Mouse (Mus musculus) limb, embryonic 11.5 days (tissue): ENCODE results near the gene Il31ra. TPM values are rescaled to one million over a fixed set of nuclear protein-coding genes. Genes with fewer than 3 reads are reported as not detected.
"Not testable (repeated sequence)": the region's sequence is repeated elsewhere in the genome, so short reads cannot be mapped to it uniquely, and the experiment has no call there.

Experiments
- ATAC-seq: fragments of 200-750 bp; cut with Nextera tagmentation; 2 replicates; pipeline ENCODE4 v1.8.0; 2017; ENCODE audit warnings: low read depth; ENCODE audit not compliant: insufficient number of reproducible peaks, low FRiP score, low TSS enrichment
- DNase-seq: peaks from one replicate; pipeline ENCODE4 v3.0.0-alpha.2; 2015; ENCODE audit warnings: low spot score
- H3K27ac ChIP-seq: fragments of 300-500 bp; sonication (generic); replicated peaks from 2 replicates; pipeline ENCODE4 v1.5.1; 2014; ENCODE audit warnings: low read depth, mild to moderate bottlenecking, low read length
- H3K27me3 ChIP-seq: fragments of 300-500 bp; sonication (generic); 2 replicates; pipeline ENCODE4 v1.6.1; 2014; ENCODE audit warnings: mild to moderate bottlenecking, low read length, mixed read lengths; ENCODE audit not compliant: control insufficient read depth, insufficient read depth
- H3K36me3 ChIP-seq: fragments of 300-500 bp; sonication (generic); 2 replicates; pipeline ENCODE4 v1.6.1; 2014; ENCODE audit warnings: mild to moderate bottlenecking, low read length, moderate library complexity, mixed read lengths; ENCODE audit not compliant: control insufficient read depth, insufficient read depth
- H3K4me1 ChIP-seq: fragments of 300-500 bp; sonication (generic); 2 replicates; pipeline ENCODE4 v1.6.1; 2014; ENCODE audit warnings: low read length, mixed read lengths; ENCODE audit not compliant: control insufficient read depth, insufficient read depth
- H3K4me2 ChIP-seq: fragments of 300-500 bp; sonication (generic); 2 replicates; pipeline ENCODE4 v1.6.1; 2014; ENCODE audit warnings: low read depth, mild to moderate bottlenecking, moderate library complexity; ENCODE audit not compliant: severe bottlenecking
- H3K4me3 ChIP-seq: fragments of 300-500 bp; sonication (generic); 2 replicates; pipeline ENCODE4 v1.5.1; 2014; ENCODE audit warnings: low read depth, low read length
- H3K9ac ChIP-seq: fragments of 300-500 bp; sonication (generic); 2 replicates; pipeline ENCODE4 v1.6.1; 2014; ENCODE audit warnings: mild to moderate bottlenecking, low read length
- H3K9me3 ChIP-seq: fragments of 300-500 bp; sonication (generic); 2 replicates; pipeline ENCODE4 v1.6.1; 2016; ENCODE audit warnings: low read length; ENCODE audit not compliant: control insufficient read depth
- WGBS: fragments of 180-500 bp; shearing (Covaris S2); extraction: QIAGEN DNeasy Blood & Tissue Kit; methylation state at CpG from one replicate; pipeline ENCODE4 v1.1.7; 2014; 5-methylcytosine and 5-hydroxymethylcytosine counted together
- polyA plus RNA-seq: library from polyadenylated mRNA; unstranded; fragments of >200 nt; fragmentation: Nextera tagmentation; extraction: Ambion mirVana; gene quantifications from 2 replicates; pipeline ENCODE4 v1.2.1, GENCODE M21; 2014

The Il31ra gene
- polyA plus RNA-seq, 1 experiment from 2014 or later = not detected

- Histone ChIP-seq H3K27me3 (no peaks in the 10 kb centered on the region), H3K27ac (no peak overlapping the region), H3K9ac (no peak overlapping the region), H3K9me3 (no peaks in the 10 kb centered on the region), H3K4me2 (no peak overlapping the region), H3K36me3 (no peaks in the 10 kb centered on the region), H3K4me3 (no peak overlapping the region), H3K4me1 (peaks cover 3% of the 10 kb centered on the region; the same call in 1 of the 2 replicates)
- WGBS = 18% methylated on average over 11 of the region's 11 CpGs
- DNase-seq (no peak), ATAC-seq (no peak)
These were observed 13.4 kb downstream of the Il31ra start for GRCm38 (mm10) chr13:112580590-112581320.

- not testable (repeated sequence) for ATAC-seq, H3K9me3 ChIP-seq, H3K27ac ChIP-seq, H3K4me3 ChIP-seq, H3K36me3 ChIP-seq, DNase-seq, H3K27me3 ChIP-seq, H3K4me2 ChIP-seq, H3K9ac ChIP-seq, H3K4me1 ChIP-seq
- 78% methylated on average over 11 of the region's 11 CpGs for WGBS
These were observed 16.1 kb downstream of the Il31ra start for GRCm38 (mm10) chr13:112578041-112578440.

GRCm38 (mm10) chr13:112573800-112574199, 20.4 kb downstream of the Il31ra start:
- no peak overlapping the region for H3K4me2 ChIP-seq
- H3K27me3 ChIP-seq = no peaks in the 10 kb centered on the region
- H3K9me3 ChIP-seq = no peaks in the 10 kb centered on the region
- H3K27ac ChIP-seq = no peak overlapping the region
- ATAC-seq = no peak
- no peaks in the 10 kb centered on the region for H3K36me3 ChIP-seq
- no peak overlapping the region for H3K4me3 ChIP-seq
- no peak overlapping the region for H3K9ac ChIP-seq
- no peak for DNase-seq
- H3K4me1 ChIP-seq = no peaks in the 10 kb centered on the region

- Histone ChIP-seq H3K9ac (no peak overlapping the region), H3K27ac (no peak overlapping the region), H3K4me3 (no peak overlapping the region), H3K4me1 (no peaks in the 10 kb centered on the region), H3K27me3 (no peaks in the 10 kb centered on the region), H3K4me2 (no peak overlapping the region), H3K36me3 (no peaks in the 10 kb centered on the region), H3K9me3 (no peaks in the 10 kb centered on the region)
- 79% methylated on average over 5 of the region's 5 CpGs for WGBS
- no peak for DNase-seq
- no peak for ATAC-seq
These were observed 23.4 kb downstream of the Il31ra start for GRCm38 (mm10) chr13:112570768-112571167.

- Histone ChIP-seq H3K4me1 (no peaks in the 10 kb centered on the region), H3K4me2 (no peak overlapping the region), H3K27me3 (no peaks in the 10 kb centered on the region), H3K9me3 (no peaks in the 10 kb centered on the region), H3K36me3 (no peaks in the 10 kb centered on the region), H3K27ac (no peak overlapping the region), H3K9ac (no peak overlapping the region), H3K4me3 (no peak overlapping the region)
- ATAC-seq (no peak), DNase-seq (no peak)
- 24% methylated on average over 4 of the region's 4 CpGs for WGBS
These were observed 24.6 kb downstream of the Il31ra start for GRCm38 (mm10) chr13:112569606-112570005.

- Histone ChIP-seq H3K9ac (no peak overlapping the region), H3K4me1 (no peaks in the 10 kb centered on the region), H3K27me3 (no peaks in the 10 kb centered on the region), H3K9me3 (no peaks in the 10 kb centered on the region), H3K27ac (no peak overlapping the region), H3K4me3 (no peak overlapping the region), H3K4me2 (no peak overlapping the region), H3K36me3 (no peaks in the 10 kb centered on the region)
- ATAC-seq (no peak), DNase-seq (no peak)
- 90% methylated on average over 6 of the region's 6 CpGs for WGBS
These were observed 33.5 kb downstream of the Il31ra start for GRCm38 (mm10) chr13:112560554-112561138.

- DNase-seq (no peak), ATAC-seq (no peak)
- WGBS = 69% methylated on average over 2 of the region's 2 CpGs
- H3K9ac ChIP-seq = no peak overlapping the region
- no peaks in the 10 kb centered on the region for H3K36me3 ChIP-seq
- H3K4me1 ChIP-seq = no peaks in the 10 kb centered on the region
- no peaks in the 10 kb centered on the region for H3K9me3 ChIP-seq
- H3K27me3 ChIP-seq = no peaks in the 10 kb centered on the region
- H3K4me3 ChIP-seq = no peak overlapping the region
- no peak overlapping the region for H3K27ac ChIP-seq
- no peak overlapping the region for H3K4me2 ChIP-seq
These were observed 37.7 kb downstream of the Il31ra start for GRCm38 (mm10) chr13:112556501-112556900.

GRCm38 (mm10) chr13:112553304-112553703, 40.9 kb downstream of the Il31ra start:
- no peaks in the 10 kb centered on the region for H3K36me3 ChIP-seq
- DNase-seq = no peak
- no peak overlapping the region for H3K4me3 ChIP-seq
- no peak overlapping the region for H3K27ac ChIP-seq
- H3K4me2 ChIP-seq = no peak overlapping the region
- 93% methylated on average over 5 of the region's 5 CpGs for WGBS
- no peaks in the 10 kb centered on the region for H3K27me3 ChIP-seq
- H3K9ac ChIP-seq = no peak overlapping the region
- no peaks in the 10 kb centered on the region for H3K9me3 ChIP-seq
- no peaks in the 10 kb centered on the region for H3K4me1 ChIP-seq
- no peak for ATAC-seq
